Mouse (Mus musculus): Measurements from ENCODE around the gene Slc7a5. TPM values are rescaled to one million over a fixed set of nuclear protein-coding genes. Genes with fewer than 3 reads are reported as not detected.
A peak's percentile ranks its signal among the peaks of the same experiment; 100 is the strongest.

Gene Slc7a5
- polyA plus RNA-seq, 1 experiment from 2014 or later: 19.8 TPM

DNA sequence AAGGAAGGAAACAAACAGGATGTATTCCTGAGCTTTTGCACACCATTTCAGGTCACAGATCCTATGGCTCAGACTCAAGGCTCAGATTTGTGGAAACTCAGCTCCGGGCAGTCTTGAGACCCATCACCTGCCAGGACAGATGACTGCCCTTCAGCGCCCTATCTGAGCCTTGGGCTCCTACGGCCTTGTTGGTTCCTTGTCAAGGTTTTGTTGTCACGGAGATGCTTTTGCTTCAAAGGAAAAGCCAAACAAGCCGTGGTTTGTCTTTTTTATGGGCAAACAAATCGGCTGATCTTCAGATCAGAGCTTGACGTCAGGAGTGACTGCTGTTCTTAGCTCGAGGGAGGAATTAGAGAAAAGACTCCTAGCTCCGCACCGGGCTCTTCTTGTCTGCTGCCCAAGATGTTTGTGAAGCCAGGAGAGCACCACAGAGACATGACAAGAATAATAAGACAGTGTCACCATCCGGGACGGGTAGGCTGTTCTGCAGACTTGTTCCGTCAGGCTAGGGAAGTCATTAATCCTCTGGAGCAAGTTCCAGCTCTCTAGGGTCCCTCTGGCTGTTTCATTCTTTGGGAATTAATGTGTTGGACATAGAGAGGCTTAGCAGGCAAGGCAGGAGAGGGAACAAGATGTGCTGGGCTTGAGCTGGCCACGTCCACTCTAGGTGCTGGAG is 51.3 kb downstream of the Slc7a5 start:
- whole genome bisulfite sequencing: 69% methylated on average over 14 of the region's 14 CpGs
- ATAC-seq (ENCODE audit: insufficient read depth, low FRiP score): no peak
- Histone ChIP-seq H3K9ac (ENCODE audit: low read length) (no peak overlapping the region), H3K27me3 (ENCODE audit: control insufficient read depth, insufficient read depth, low read length) (no peaks in the 10 kb centered on the region), H3K4me3 (replicated peaks; ENCODE audit: low read length) (no peak overlapping the region), H3K9me3 (replicated peaks; ENCODE audit: control insufficient read depth, low read length) (no peaks in the 10 kb centered on the region), H3K27ac (ENCODE audit: low read length) (no peak overlapping the region), H3K4me2 (ENCODE audit: low read depth, low read length) (no peak overlapping the region), H3K36me3 (ENCODE audit: control insufficient read depth, insufficient read depth, low read length) (no peaks in the 10 kb centered on the region), H3K4me1 (ENCODE audit: control insufficient read depth, insufficient read depth, low read length) (peaks cover 6% of the 10 kb centered on the region)

DNA sequence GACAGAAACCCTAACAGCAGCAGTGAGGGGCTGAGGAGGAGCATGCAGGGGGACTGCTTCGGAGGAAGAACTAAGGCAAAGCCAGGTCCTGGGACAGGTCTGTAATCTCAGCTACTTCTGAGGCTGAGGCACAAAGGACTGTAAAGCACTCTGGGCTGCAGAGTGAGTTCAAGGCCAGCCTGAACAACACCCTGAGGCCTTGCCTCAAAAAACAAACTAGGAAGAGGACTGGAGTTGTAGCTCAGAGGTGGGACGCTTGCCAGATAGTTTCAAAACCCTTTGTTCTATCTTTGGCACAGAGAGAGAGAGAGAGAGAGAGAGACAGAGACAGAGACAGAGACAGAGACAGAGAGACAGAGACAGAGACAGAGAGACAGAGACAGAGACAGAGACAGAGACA is 53.9 kb downstream of the Slc7a5 start:
- peaks cover 14% of the 10 kb centered on the region for H3K4me1 ChIP-seq (ENCODE audit: control insufficient read depth, insufficient read depth, low read length)
- no peak for ATAC-seq (ENCODE audit: insufficient read depth, low FRiP score)
- H3K27me3 ChIP-seq (ENCODE audit: control insufficient read depth, insufficient read depth, low read length): no peaks in the 10 kb centered on the region
- WGBS: 77% methylated on average over 2 of the region's 2 CpGs
- H3K9ac ChIP-seq (ENCODE audit: low read length): no peak overlapping the region
- no peak overlapping the region for H3K4me3 ChIP-seq (replicated peaks; ENCODE audit: low read length)
- no peak overlapping the region for H3K27ac ChIP-seq (ENCODE audit: low read length)
- no peaks in the 10 kb centered on the region for H3K36me3 ChIP-seq (ENCODE audit: control insufficient read depth, insufficient read depth, low read length)
- H3K9me3 ChIP-seq (replicated peaks; ENCODE audit: control insufficient read depth, low read length): no peaks in the 10 kb centered on the region
- no peak overlapping the region for H3K4me2 ChIP-seq (ENCODE audit: low read depth, low read length)

DNA sequence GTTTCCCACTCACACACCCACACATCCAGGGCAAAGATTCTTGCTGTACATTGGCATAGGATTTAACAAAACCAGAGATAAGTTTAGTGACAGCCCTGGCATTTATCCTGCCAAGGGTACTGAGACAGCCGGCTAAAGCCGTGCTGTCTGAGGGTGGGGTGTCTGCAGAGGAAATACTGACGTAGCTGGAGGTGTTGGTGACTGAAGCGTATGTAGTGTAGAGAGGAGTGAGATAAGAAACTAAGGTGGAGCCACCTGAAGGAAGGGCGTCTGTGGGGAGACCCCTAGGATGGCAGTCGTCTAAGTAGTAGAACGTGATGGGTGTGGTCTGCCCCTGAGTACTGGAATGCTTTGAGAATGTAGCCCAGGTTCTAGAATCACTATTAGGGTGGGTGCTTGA is 55.0 kb downstream of the Slc7a5 start:
- Histone ChIP-seq H3K4me2 (ENCODE audit: low read depth, low read length) (no peak overlapping the region), H3K9me3 (replicated peaks; ENCODE audit: control insufficient read depth, low read length) (no peaks in the 10 kb centered on the region), H3K27ac (ENCODE audit: low read length) (no peak overlapping the region), H3K4me3 (replicated peaks; ENCODE audit: low read length) (no peak overlapping the region), H3K4me1 (ENCODE audit: control insufficient read depth, insufficient read depth, low read length) (peaks cover 14% of the 10 kb centered on the region), H3K36me3 (ENCODE audit: control insufficient read depth, insufficient read depth, low read length) (no peaks in the 10 kb centered on the region), H3K27me3 (ENCODE audit: control insufficient read depth, insufficient read depth, low read length) (no peaks in the 10 kb centered on the region), H3K9ac (ENCODE audit: low read length) (peak overlapping the region; percentile 26)
- no peak for ATAC-seq (ENCODE audit: insufficient read depth, low FRiP score)
- WGBS: 39% methylated on average over 7 of the region's 7 CpGs

DNA sequence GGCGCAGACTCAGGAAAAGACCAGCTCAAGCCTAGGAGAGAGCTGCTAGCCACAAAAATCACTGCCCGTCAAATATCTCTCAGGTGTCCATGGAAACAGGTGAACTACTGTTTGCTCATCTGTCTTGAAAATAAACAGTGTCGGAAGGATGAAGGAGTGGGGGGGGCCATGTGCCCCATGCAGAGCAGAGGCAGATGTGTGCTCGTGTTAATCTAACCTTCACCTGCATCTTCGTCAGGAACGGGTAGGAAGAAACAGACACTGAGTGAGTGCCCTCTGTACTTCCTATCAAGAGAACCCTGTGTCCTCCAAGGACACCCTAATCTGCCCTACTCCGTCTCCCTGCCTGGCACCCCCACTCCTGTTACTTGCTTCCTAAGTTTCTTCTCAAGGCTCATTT is 55.8 kb downstream of the Slc7a5 start:
- H3K27ac ChIP-seq (ENCODE audit: low read length): no peak overlapping the region
- no peaks in the 10 kb centered on the region for H3K27me3 ChIP-seq (ENCODE audit: control insufficient read depth, insufficient read depth, low read length)
- ATAC-seq (ENCODE audit: insufficient read depth, low FRiP score): no peak
- H3K4me1 ChIP-seq (ENCODE audit: control insufficient read depth, insufficient read depth, low read length): peaks cover 14% of the 10 kb centered on the region
- no peak overlapping the region for H3K4me3 ChIP-seq (replicated peaks; ENCODE audit: low read length)
- H3K4me2 ChIP-seq (ENCODE audit: low read depth, low read length): peak overlapping the region; percentile 61; the same call in 1 of the 2 replicates
- WGBS: 34% methylated on average over 7 of the region's 7 CpGs
- no peaks in the 10 kb centered on the region for H3K9me3 ChIP-seq (replicated peaks; ENCODE audit: control insufficient read depth, low read length)
- peak overlapping the region; percentile 64 for H3K9ac ChIP-seq (ENCODE audit: low read length)
- H3K36me3 ChIP-seq (ENCODE audit: control insufficient read depth, insufficient read depth, low read length): no peaks in the 10 kb centered on the region

DNA sequence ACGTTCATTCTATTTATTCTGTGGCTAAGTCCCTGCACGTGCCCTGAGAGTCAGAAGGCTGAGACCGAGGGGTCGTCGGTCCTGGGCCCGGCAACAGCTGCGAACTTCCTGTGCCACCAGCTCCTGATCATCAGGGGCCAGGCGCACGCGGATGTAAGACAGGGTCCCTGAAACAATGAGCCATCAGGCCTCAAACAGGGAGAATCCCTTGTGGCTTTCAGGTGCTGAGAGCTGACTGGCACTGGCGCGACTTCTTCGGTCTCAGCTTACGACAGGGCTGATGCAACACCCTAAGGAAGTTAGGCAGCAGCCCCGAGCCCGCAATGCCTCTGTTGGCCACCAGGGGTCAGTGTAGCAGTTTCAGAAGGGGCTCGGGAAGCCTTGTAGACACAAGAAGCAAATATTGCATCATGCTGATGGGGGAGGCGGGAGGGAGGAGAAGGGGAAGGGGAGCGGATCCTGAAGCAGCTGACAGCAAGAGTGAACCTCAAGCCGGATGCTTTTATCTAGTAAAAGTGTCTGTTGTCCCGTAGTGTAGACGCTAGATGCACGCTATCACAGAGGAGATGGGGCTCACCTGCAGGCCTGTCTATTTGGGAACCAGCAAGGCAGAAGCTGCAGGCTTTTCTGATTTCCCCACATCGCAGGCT is 56.5 kb downstream of the Slc7a5 start:
- H3K4me2 ChIP-seq (ENCODE audit: low read depth, low read length): peak overlapping the region; percentile 61
- H3K4me1 ChIP-seq (ENCODE audit: control insufficient read depth, insufficient read depth, low read length): peaks cover 14% of the 10 kb centered on the region
- peak overlapping the region; percentile 30 for H3K4me3 ChIP-seq (replicated peaks; ENCODE audit: low read length)
- peak; percentile 85 for ATAC-seq (ENCODE audit: insufficient read depth, low FRiP score)
- H3K36me3 ChIP-seq (ENCODE audit: control insufficient read depth, insufficient read depth, low read length): no peaks in the 10 kb centered on the region
- H3K9ac ChIP-seq (ENCODE audit: low read length): peak overlapping the region; percentile 79
- 3% methylated on average over 24 of the region's 24 CpGs for WGBS
- peak overlapping the region; percentile 27; the same call in 1 of the 2 replicates for H3K27ac ChIP-seq (ENCODE audit: low read length)
- H3K27me3 ChIP-seq (ENCODE audit: control insufficient read depth, insufficient read depth, low read length): no peaks in the 10 kb centered on the region
- no peaks in the 10 kb centered on the region for H3K9me3 ChIP-seq (replicated peaks; ENCODE audit: control insufficient read depth, low read length)

DNA sequence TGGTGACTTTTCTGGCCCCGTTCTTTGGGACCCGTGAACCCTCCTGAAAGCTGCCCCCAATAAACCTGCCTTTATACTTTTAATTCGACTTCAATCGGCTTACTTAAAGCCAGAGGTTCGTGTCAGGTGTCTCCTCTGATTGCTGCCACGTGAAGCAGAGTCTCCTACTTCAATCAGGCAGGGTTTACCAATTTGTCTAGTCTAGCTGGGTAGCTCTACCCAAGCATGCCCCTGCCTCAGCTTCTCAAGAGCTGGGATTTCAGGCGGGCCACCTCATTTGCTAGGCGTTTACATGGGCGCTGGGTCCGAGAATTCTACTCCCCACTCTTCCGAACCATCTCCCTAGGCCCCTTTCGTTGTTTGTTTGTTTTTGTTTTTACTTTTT is 57.1 kb downstream of the Slc7a5 start:
- Histone ChIP-seq H3K4me1 (ENCODE audit: control insufficient read depth, insufficient read depth, low read length) (peaks cover 14% of the 10 kb centered on the region), H3K36me3 (ENCODE audit: control insufficient read depth, insufficient read depth, low read length) (no peaks in the 10 kb centered on the region), H3K4me3 (replicated peaks; ENCODE audit: low read length) (no peak overlapping the region), H3K9ac (ENCODE audit: low read length) (peak overlapping the region; percentile 79; the same call in 1 of the 2 replicates), H3K4me2 (ENCODE audit: low read depth, low read length) (peak overlapping the region; percentile 61), H3K27ac (ENCODE audit: low read length) (no peak overlapping the region), H3K27me3 (ENCODE audit: control insufficient read depth, insufficient read depth, low read length) (no peaks in the 10 kb centered on the region), H3K9me3 (replicated peaks; ENCODE audit: control insufficient read depth, low read length) (no peaks in the 10 kb centered on the region)
- ATAC-seq (ENCODE audit: insufficient read depth, low FRiP score): no peak
- 44% methylated on average over 12 of the region's 12 CpGs for WGBS

DNA sequence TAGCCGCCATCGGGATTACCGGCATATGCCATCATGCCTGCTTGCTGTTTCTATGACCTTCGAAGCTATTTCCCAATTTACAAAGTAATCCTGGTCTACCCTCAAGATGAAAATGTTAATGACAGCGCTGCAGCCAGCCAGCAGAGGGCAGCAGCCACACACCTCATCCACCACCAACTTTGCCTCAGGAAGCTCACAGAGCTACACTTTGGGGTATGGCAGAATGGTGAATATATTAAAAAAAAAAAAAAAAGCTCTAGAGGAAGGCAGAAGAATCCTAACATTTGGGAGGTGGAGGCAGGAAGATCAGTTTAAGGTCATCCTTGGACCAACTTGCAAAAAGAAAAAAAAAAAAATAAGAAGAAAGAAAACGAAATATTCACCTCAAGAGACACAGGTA is 57.5 kb downstream of the Slc7a5 start:
- peaks cover 14% of the 10 kb centered on the region for H3K4me1 ChIP-seq (ENCODE audit: control insufficient read depth, insufficient read depth, low read length)
- no peak overlapping the region for H3K9ac ChIP-seq (ENCODE audit: low read length)
- no peaks in the 10 kb centered on the region for H3K9me3 ChIP-seq (replicated peaks; ENCODE audit: control insufficient read depth, low read length)
- H3K36me3 ChIP-seq (ENCODE audit: control insufficient read depth, insufficient read depth, low read length): no peaks in the 10 kb centered on the region
- no peak for ATAC-seq (ENCODE audit: insufficient read depth, low FRiP score)
- no peak overlapping the region for H3K27ac ChIP-seq (ENCODE audit: low read length)
- no peaks in the 10 kb centered on the region for H3K27me3 ChIP-seq (ENCODE audit: control insufficient read depth, insufficient read depth, low read length)
- no peak overlapping the region for H3K4me2 ChIP-seq (ENCODE audit: low read depth, low read length)
- no peak overlapping the region for H3K4me3 ChIP-seq (replicated peaks; ENCODE audit: low read length)
- WGBS: 15% methylated on average over 6 of the region's 6 CpGs

DNA sequence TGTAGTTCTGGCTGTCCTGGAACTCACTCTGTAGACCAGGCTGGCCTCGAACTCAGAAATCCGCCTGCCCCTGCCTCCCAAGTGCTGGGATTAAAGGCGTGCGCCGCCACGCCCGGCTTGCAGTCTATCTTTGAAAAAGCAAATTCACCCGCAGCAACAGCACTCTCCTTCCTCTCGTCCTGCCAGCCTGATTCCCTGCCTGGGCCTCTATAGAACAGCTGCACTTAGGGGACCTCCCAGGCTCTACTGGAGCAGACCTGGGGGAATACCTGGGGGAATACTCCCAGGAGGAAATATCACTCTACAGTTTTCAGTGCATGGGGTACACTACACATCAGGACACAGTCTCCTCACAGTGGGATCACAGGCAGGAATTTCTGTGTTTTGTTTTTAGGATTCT is 58.2 kb downstream of the Slc7a5 start:
- 73% methylated on average over 9 of the region's 9 CpGs for WGBS
- Histone ChIP-seq H3K4me3 (replicated peaks; ENCODE audit: low read length) (no peak overlapping the region), H3K27me3 (ENCODE audit: control insufficient read depth, insufficient read depth, low read length) (no peaks in the 10 kb centered on the region), H3K4me1 (ENCODE audit: control insufficient read depth, insufficient read depth, low read length) (peaks cover 14% of the 10 kb centered on the region), H3K9me3 (replicated peaks; ENCODE audit: control insufficient read depth, low read length) (no peaks in the 10 kb centered on the region), H3K27ac (ENCODE audit: low read length) (no peak overlapping the region), H3K4me2 (ENCODE audit: low read depth, low read length) (no peak overlapping the region), H3K36me3 (ENCODE audit: control insufficient read depth, insufficient read depth, low read length) (no peaks in the 10 kb centered on the region), H3K9ac (ENCODE audit: low read length) (no peak overlapping the region)
- ATAC-seq (ENCODE audit: insufficient read depth, low FRiP score): no peak

DNA sequence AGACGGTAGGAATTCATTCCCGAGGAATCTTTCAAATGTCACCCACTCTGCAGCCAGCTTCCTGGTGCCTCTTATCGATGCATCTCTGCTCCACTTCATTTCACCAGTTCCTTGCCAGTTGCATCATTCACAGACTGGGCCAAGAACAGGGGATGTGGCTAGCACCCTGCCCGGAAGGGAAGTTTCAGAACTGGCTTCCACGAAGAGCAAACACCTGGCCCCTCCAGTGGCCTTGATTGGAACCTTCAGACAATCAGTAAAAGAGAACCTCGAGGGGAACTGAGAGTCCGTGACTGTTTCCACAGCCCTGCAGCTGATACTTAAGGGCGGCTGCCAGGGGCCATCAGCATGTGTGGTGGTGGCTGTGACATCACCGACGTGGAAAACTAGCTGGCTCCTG is 59.0 kb downstream of the Slc7a5 start:
- Histone ChIP-seq H3K4me1 (ENCODE audit: control insufficient read depth, insufficient read depth, low read length) (peaks cover 14% of the 10 kb centered on the region), H3K27me3 (ENCODE audit: control insufficient read depth, insufficient read depth, low read length) (no peaks in the 10 kb centered on the region), H3K9ac (ENCODE audit: low read length) (no peak overlapping the region; the same call in 1 of the 2 replicates), H3K27ac (ENCODE audit: low read length) (no peak overlapping the region), H3K9me3 (replicated peaks; ENCODE audit: control insufficient read depth, low read length) (no peaks in the 10 kb centered on the region), H3K36me3 (ENCODE audit: control insufficient read depth, insufficient read depth, low read length) (no peaks in the 10 kb centered on the region), H3K4me2 (ENCODE audit: low read depth, low read length) (no peak overlapping the region), H3K4me3 (replicated peaks; ENCODE audit: low read length) (no peak overlapping the region)
- no peak for ATAC-seq (ENCODE audit: insufficient read depth, low FRiP score)
- 56% methylated on average over 10 of the region's 10 CpGs for WGBS

Measured in stomach, embryonic 16.5 days (tissue).